Mouse (Mus musculus) spleen, adult 18-20 months (tissue): ENCODE results near the gene Pced1b.
A peak's percentile ranks its signal among the peaks of the same experiment; 100 is the strongest.
"Not testable (repeated sequence)": the region's sequence is repeated elsewhere in the genome, so short reads cannot be mapped to it uniquely, and the experiment has no call there.

Source experiments
- DNase-seq, 2 experiments: peaks; one replicate each; pipeline ENCODE4 v3.0.0; 2022; ENCODE audit warnings: mixed read lengths in 2 of 2

Pced1b gene

GRCm38 (mm10) chr15:97373203-97374084 lies 126.5 kb downstream of the Pced1b start:
- DNase-seq: peak in 1 of 2 experiments; percentile 38

- DNase-seq: no peak
These were observed 127.4 kb downstream of the Pced1b start for GRCm38 (mm10) chr15:97374085-97374844.

- DNase-seq: no peak
These were observed 128.2 kb downstream of the Pced1b start for GRCm38 (mm10) chr15:97374845-97375720.

GRCm38 (mm10) chr15:97376081-97376742 lies 129.3 kb downstream of the Pced1b start:
- DNase-seq: no peak

GRCm38 (mm10) chr15:97376792-97377222 lies 129.9 kb downstream of the Pced1b start:
- DNase-seq: no peak

- no peak for DNase-seq
These were observed 131.2 kb downstream of the Pced1b start for GRCm38 (mm10) chr15:97378061-97378460.

- no peak for DNase-seq
These were observed 132.8 kb downstream of the Pced1b start for GRCm38 (mm10) chr15:97379489-97380304.

- DNase-seq: no peak
These were observed 135.7 kb downstream of the Pced1b start for GRCm38 (mm10) chr15:97382567-97382966.

- no peak for DNase-seq
These were observed 136.7 kb downstream of the Pced1b start for GRCm38 (mm10) chr15:97383523-97384141.

- DNase-seq: no peak
These were observed 137.5 kb downstream of the Pced1b start for GRCm38 (mm10) chr15:97384170-97385018.

- DNase-seq: not testable (repeated sequence)
These were observed 138.3 kb downstream of the Pced1b start for GRCm38 (mm10) chr15:97385174-97385573.

GRCm38 (mm10) chr15:97387793-97388192 lies 140.9 kb downstream of the Pced1b start:
- DNase-seq: no peak

- DNase-seq: no peak
These were observed 142.7 kb downstream of the Pced1b start for GRCm38 (mm10) chr15:97389577-97389976.

- no peak for DNase-seq
These were observed 143.9 kb downstream of the Pced1b start for GRCm38 (mm10) chr15:97390778-97391177.

- no peak for DNase-seq
These were observed 144.5 kb downstream of the Pced1b start for GRCm38 (mm10) chr15:97391436-97391835.

- DNase-seq: no peak
These were observed 147.7 kb downstream of the Pced1b start for GRCm38 (mm10) chr15:97394561-97394960.

GRCm38 (mm10) chr15:97396586-97397299 lies 149.8 kb downstream of the Pced1b start:
- DNase-seq: no peak

- no peak for DNase-seq
These were observed 150.9 kb downstream of the Pced1b start for GRCm38 (mm10) chr15:97397793-97398192.

- DNase-seq: no peak
These were observed 154.0 kb downstream of the Pced1b start for GRCm38 (mm10) chr15:97400866-97401265.
